Mouse (Mus musculus): Measurements from ENCODE around the gene Fh1.

Fh1 gene

GRCm38 (mm10) chr1:175625257-175625879, at the start of gene Fh1:
TSS of gene Fh1 (minus strand) at chr1:175625635.
- peak; percentile 96 for DNase-seq (ENCODE audit: low spot score in 2 of 2)

- no peak for DNase-seq (ENCODE audit: low spot score in 2 of 2)
Measured at GRCm38 (mm10) chr1:175675116-175675515, 49.7 kb upstream of the Fh1 start.

- no peak for DNase-seq (ENCODE audit: low spot score in 2 of 2)
Measured at GRCm38 (mm10) chr1:175673563-175674325, 48.3 kb upstream of the Fh1 start.

- no peak for DNase-seq (ENCODE audit: low spot score in 2 of 2)
Measured at GRCm38 (mm10) chr1:175671626-175672025, 46.2 kb upstream of the Fh1 start.

GRCm38 (mm10) chr1:175670042-175670441, 44.6 kb upstream of the Fh1 start:
- no peak for DNase-seq (ENCODE audit: low spot score in 2 of 2)

GRCm38 (mm10) chr1:175669456-175669855, 44.0 kb upstream of the Fh1 start:
- no peak for DNase-seq (ENCODE audit: low spot score in 2 of 2)

GRCm38 (mm10) chr1:175668666-175669405, 43.4 kb upstream of the Fh1 start:
- no peak for DNase-seq (ENCODE audit: low spot score in 2 of 2)

GRCm38 (mm10) chr1:175659900-175660299, 34.5 kb upstream of the Fh1 start:
- no peak for DNase-seq (ENCODE audit: low spot score in 2 of 2)

- no peak for DNase-seq (ENCODE audit: low spot score in 2 of 2)
Measured at GRCm38 (mm10) chr1:175648615-175649014, 23.2 kb upstream of the Fh1 start.

- DNase-seq (ENCODE audit: low spot score in 2 of 2) = no peak
Measured at GRCm38 (mm10) chr1:175646952-175647351, 21.5 kb upstream of the Fh1 start.

GRCm38 (mm10) chr1:175643496-175644265, 18.2 kb upstream of the Fh1 start:
- DNase-seq (ENCODE audit: low spot score in 2 of 2) = no peak

GRCm38 (mm10) chr1:175640435-175641150, 15.2 kb upstream of the Fh1 start:
- DNase-seq (ENCODE audit: low spot score in 2 of 2) = no peak

- DNase-seq (ENCODE audit: low spot score in 2 of 2) = no peak
Measured at GRCm38 (mm10) chr1:175639072-175639471, 13.6 kb upstream of the Fh1 start.

- no peak for DNase-seq (ENCODE audit: low spot score in 2 of 2)
Measured at GRCm38 (mm10) chr1:175637677-175638076, 12.2 kb upstream of the Fh1 start.

- no peak for DNase-seq (ENCODE audit: low spot score in 2 of 2)
Measured at GRCm38 (mm10) chr1:175632470-175632869, 7.0 kb upstream of the Fh1 start.

- DNase-seq (ENCODE audit: low spot score in 2 of 2) = no peak
Measured at GRCm38 (mm10) chr1:175631721-175632221, 6.3 kb upstream of the Fh1 start.

GRCm38 (mm10) chr1:175631080-175631479, 5.6 kb upstream of the Fh1 start:
- DNase-seq (ENCODE audit: low spot score in 2 of 2) = no peak

- DNase-seq (ENCODE audit: low spot score in 2 of 2) = no peak
Measured at GRCm38 (mm10) chr1:175630345-175630744, 4.9 kb upstream of the Fh1 start.

- no peak for DNase-seq (ENCODE audit: low spot score in 2 of 2)
Measured at GRCm38 (mm10) chr1:175629248-175629647, 3.8 kb upstream of the Fh1 start.

- DNase-seq (ENCODE audit: low spot score in 2 of 2) = no peak
Measured at GRCm38 (mm10) chr1:175625990-175626692, 706 bp upstream of the Fh1 start.

Measured in frontal cortex, postnatal 10 days (tissue).